Mouse (Mus musculus) thymus, adult 2 months (tissue): ENCODE results near the gene Rspry1.

ENCODE experiments used
- CTCF ChIP-seq: fragments of 200-500 bp; IDR thresholded peaks from 2 replicates; pipeline ENCODE4 v1.5.1; 2012; ENCODE audit warnings: mild to moderate bottlenecking, control low read depth, low read length, moderate library complexity, borderline replicate concordance; ENCODE audit not compliant: control insufficient read depth, poor library complexity, insufficient read depth; ENCODE audit errors: extremely low read depth
- POLR2A ChIP-seq: fragments of 200-500 bp; IDR thresholded peaks from 2 replicates; pipeline ENCODE4 v1.6.1; 2012; ENCODE audit warnings: mild to moderate bottlenecking, low read length, control low read depth, moderate library complexity; ENCODE audit not compliant: control insufficient read depth, poor library complexity, insufficient read depth; ENCODE audit errors: extremely low read depth

- no peak for TF ChIP-seq CTCF
- TF ChIP-seq POLR2A: no peak
Observed at GRCm38 (mm10) chr8:94569419-94569818, 32.3 kb upstream of the Rspry1 start.
